Mouse (Mus musculus) forebrain, embryonic 14.5 days (tissue): Measurements from ENCODE around the gene Fkbp2. TPM values are rescaled to one million over a fixed set of nuclear protein-coding genes. Genes with fewer than 3 reads are reported as not detected.

Experiments
- ATAC-seq: fragments of 200-750 bp; cut with Nextera tagmentation; 2 replicates; pipeline ENCODE4 v1.8.0; 2017; ENCODE audit warnings: mild to moderate bottlenecking, moderate library complexity
- DNase-seq: peaks from one replicate; pipeline ENCODE4 v3.0.0-alpha.2; 2015; ENCODE audit warnings: low spot score
- H3K27ac ChIP-seq: fragments of 300-500 bp; sonication (generic); 2 replicates; pipeline ENCODE4 v1.5.1; 2014; ENCODE audit warnings: low read depth, mild to moderate bottlenecking, control low read depth, low read length, moderate library complexity
- H3K27me3 ChIP-seq: fragments of 300-500 bp; sonication (generic); replicated peaks from 2 replicates; pipeline ENCODE4 v1.6.1; 2014; ENCODE audit warnings: low read length, control low read depth, mixed read lengths; ENCODE audit not compliant: control insufficient read depth, insufficient read depth
- H3K36me3 ChIP-seq: fragments of 300-500 bp; sonication (generic); 2 replicates; pipeline ENCODE4 v1.6.1; 2014; ENCODE audit warnings: low read length, control low read depth; ENCODE audit not compliant: control insufficient read depth, insufficient read depth
- H3K4me1 ChIP-seq: fragments of 300-500 bp; sonication (generic); 2 replicates; pipeline ENCODE4 v1.6.1; 2014; ENCODE audit warnings: antibody characterized with exemption, low read length, control low read depth; ENCODE audit not compliant: control insufficient read depth, insufficient read depth
- H3K4me2 ChIP-seq: fragments of 300-500 bp; sonication (generic); 2 replicates; pipeline ENCODE4 v1.6.1; 2014; ENCODE audit warnings: mild to moderate bottlenecking, control low read depth, low read length
- H3K4me3 ChIP-seq: fragments of 300-500 bp; sonication (generic); 2 replicates; pipeline ENCODE4 v1.5.1; 2014; ENCODE audit warnings: low read depth, low read length, control low read depth
- H3K9ac ChIP-seq: fragments of 300-500 bp; sonication (generic); 2 replicates; pipeline ENCODE4 v1.6.1; 2014; ENCODE audit warnings: mild to moderate bottlenecking, low read length, control low read depth, moderate library complexity
- H3K9me3 ChIP-seq: fragments of 300-500 bp; sonication (generic); replicated peaks from 2 replicates; pipeline ENCODE4 v1.6.1; 2016; ENCODE audit warnings: low read length, control low read depth, mixed read lengths; ENCODE audit not compliant: control insufficient read depth
- WGBS: fragments of 180-500 bp; shearing (Covaris S2); extraction: QIAGEN DNeasy Blood & Tissue Kit; methylation state at CpG from one replicate; pipeline ENCODE4 v1.1.7; 2014; 5-methylcytosine and 5-hydroxymethylcytosine counted together
- polyA plus RNA-seq: library from polyadenylated mRNA; unstranded; fragments of >200 nt; fragmentation: Nextera tagmentation; extraction: Ambion mirVana; gene quantifications from 2 replicates; pipeline ENCODE4 v1.2.1, GENCODE M21; 2014

Gene Fkbp2
- polyA plus RNA-seq: 80.1 and 80.4 TPM in 2 replicates

DNA sequence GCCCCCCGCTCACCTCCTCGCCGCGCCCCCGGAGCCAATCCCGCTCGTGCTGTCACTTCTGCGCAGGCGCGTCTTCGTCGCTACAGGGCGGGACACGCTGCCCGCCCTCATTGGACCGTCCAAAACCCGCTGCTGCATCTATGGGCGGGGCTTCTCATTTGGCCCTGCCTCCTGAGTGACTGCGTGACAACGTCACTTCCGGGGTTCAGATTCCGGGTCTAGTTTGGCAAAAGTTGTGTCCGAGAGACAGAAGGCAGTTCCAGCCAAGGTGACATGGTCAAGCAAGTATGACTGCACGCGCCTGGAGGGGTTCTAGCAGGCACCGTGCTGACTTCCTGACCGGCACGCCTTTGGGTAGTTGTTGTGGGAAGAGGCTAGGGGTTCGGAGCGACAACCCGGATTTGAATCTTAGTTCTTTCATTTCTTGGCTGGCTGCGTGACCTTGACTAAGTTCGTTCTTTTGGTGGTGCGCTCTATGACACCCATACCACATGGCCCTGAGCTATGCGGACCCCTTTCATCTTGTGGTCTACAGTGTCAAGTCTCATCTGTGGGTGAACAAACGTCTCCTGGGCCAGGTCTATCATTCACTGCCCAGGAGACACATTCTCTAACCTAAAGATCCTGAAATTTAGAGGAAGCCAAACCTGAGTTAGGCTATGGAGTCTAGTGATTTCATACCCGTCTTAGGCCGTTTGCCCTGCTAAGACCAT is at the start of gene Fkbp2:
Fkbp2 (minus strand) TSS at position 121 of the 713 bp plus-strand sequence.
- peak within 1 kb of the TSS; percentile 91 for H3K27ac ChIP-seq
- H3K4me2 ChIP-seq: peak within 1 kb of the TSS; percentile 78
- H3K4me3 ChIP-seq: peak within 1 kb of the TSS; percentile 64
- H3K9ac ChIP-seq: peak within 1 kb of the TSS; percentile 79
- peaks cover 45% of the 10 kb centered on the region for H3K36me3 ChIP-seq
- H3K9me3 ChIP-seq: no peaks in the 10 kb centered on the region
- DNase-seq (peak; percentile 99), ATAC-seq (peak; percentile 88)
- 1% methylated on average over 38 of the region's 38 CpGs for WGBS
- peaks cover 26% of the 10 kb centered on the region for H3K4me1 ChIP-seq
- H3K27me3 ChIP-seq: no peaks in the 10 kb centered on the region

DNA sequence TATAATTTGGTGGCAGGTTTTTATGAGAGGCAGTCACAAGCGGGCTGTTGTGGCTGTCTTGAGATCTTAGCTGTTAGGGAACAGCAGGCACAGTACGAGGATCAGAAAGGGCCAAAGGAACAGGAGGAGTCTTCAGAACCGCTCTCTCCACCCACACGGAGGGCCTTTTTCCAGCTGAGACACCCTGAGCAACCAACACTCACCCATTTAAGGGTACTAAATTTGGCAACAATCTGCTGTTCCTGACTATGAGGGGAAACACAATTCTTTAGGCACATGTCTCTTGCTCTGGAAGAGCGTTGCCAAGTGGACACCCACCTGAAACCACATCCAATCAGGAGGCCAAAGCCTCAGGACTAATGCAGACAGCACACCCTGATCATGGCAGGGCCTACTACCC is 49.2 kb upstream of the Fkbp2 start:
- no peak overlapping the region for H3K4me2 ChIP-seq
- ATAC-seq (no peak), DNase-seq (no peak)
- H3K9me3 ChIP-seq: no peaks in the 10 kb centered on the region
- H3K27ac ChIP-seq: no peak overlapping the region
- no peak overlapping the region for H3K4me3 ChIP-seq
- WGBS: 92% methylated on average over 5 of the region's 5 CpGs
- no peaks in the 10 kb centered on the region for H3K27me3 ChIP-seq
- no peaks in the 10 kb centered on the region for H3K4me1 ChIP-seq
- H3K9ac ChIP-seq: no peak overlapping the region
- peaks cover 96% of the 10 kb centered on the region for H3K36me3 ChIP-seq

DNA sequence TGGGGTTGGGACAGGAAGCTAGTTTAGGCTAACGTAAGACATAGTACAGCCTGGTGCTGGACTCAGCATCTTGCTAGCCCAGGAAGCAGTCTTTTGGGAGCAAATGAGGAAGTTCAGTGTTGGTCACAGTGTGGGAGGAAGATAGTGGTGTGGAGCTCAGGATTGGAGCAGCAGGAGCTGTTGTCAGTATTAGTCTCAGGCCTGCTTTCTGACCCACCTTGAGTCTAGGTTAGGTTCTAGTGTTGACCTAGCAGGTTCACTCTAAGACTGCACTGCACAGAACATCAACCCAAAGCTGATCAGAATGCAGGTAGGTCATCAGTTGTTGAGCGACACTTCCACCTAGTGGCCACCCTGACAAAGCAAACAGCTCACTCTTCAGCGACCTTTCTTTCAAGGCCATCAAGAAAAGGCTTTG is 39.9 kb upstream of the Fkbp2 start:
- H3K9me3 ChIP-seq: no peaks in the 10 kb centered on the region
- no peak overlapping the region for H3K4me3 ChIP-seq
- WGBS: 55% methylated on average over 3 of the region's 3 CpGs
- no peak overlapping the region for H3K9ac ChIP-seq
- no peak for ATAC-seq
- H3K4me1 ChIP-seq: no peaks in the 10 kb centered on the region
- H3K4me2 ChIP-seq: no peak overlapping the region
- peaks cover 81% of the 10 kb centered on the region for H3K36me3 ChIP-seq
- H3K27me3 ChIP-seq: no peaks in the 10 kb centered on the region
- no peak overlapping the region for H3K27ac ChIP-seq
- peak; percentile 69 for DNase-seq

DNA sequence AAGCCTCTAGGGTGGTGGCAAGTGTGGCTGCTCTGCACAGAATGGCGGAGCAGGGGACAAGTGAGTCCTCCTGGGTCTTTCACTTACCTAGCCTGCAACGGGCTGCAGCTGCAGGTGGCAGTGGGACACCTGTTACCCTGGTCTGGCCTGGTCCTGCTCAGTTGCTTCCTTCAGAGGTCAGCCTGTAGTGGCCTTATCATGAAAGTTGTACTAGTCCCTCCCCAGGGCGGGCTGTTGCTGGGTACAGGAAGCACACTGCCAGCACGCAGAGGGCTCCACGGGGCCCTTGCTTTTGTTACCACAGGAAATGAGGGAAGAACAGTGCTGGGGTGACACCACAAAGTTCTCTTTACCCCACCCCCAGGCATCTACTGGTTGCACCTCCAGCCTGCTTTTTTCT is 38.9 kb upstream of the Fkbp2 start, which contains the start of gene Fermt3:
Fermt3 (minus strand) TSS at position 279 of the 400 bp plus-strand sequence.
- Histone ChIP-seq H3K27ac (no peak within 1 kb of the TSS), H3K9me3 (no peaks in the 10 kb centered on the region), H3K9ac (no peak within 1 kb of the TSS), H3K4me1 (no peaks in the 10 kb centered on the region), H3K36me3 (peaks cover 70% of the 10 kb centered on the region), H3K4me2 (no peak within 1 kb of the TSS), H3K4me3 (no peak within 1 kb of the TSS), H3K27me3 (no peaks in the 10 kb centered on the region)
- WGBS: 88% methylated on average over 5 of the region's 5 CpGs
- ATAC-seq: no peak
- no peak for DNase-seq

DNA sequence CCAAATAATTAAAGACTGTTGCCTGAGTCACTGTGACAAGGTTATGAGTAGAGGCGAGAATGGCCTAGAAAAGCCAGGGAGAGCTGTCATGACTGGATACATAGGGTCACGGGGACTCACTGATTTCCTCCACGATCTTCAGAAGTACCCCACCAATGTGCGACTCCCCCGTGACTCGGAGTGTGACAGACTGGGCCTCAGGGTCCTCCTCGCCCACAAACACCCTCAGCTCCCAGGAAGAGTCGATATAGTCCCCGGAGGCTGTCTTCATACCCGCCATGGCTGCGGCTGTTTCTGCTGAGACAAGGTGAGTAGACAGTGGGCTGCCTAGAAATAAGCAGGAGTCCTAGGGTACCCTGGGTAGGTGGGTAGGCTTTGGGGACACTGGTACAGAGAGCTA is 38.2 kb upstream of the Fkbp2 start:
- Histone ChIP-seq H3K9ac (no peak overlapping the region), H3K27me3 (no peaks in the 10 kb centered on the region), H3K4me3 (no peak overlapping the region), H3K4me2 (no peak overlapping the region), H3K27ac (no peak overlapping the region), H3K4me1 (no peaks in the 10 kb centered on the region), H3K36me3 (peaks cover 68% of the 10 kb centered on the region), H3K9me3 (no peaks in the 10 kb centered on the region)
- DNase-seq: no peak
- WGBS: 94% methylated on average over 11 of the region's 11 CpGs
- no peak for ATAC-seq

DNA sequence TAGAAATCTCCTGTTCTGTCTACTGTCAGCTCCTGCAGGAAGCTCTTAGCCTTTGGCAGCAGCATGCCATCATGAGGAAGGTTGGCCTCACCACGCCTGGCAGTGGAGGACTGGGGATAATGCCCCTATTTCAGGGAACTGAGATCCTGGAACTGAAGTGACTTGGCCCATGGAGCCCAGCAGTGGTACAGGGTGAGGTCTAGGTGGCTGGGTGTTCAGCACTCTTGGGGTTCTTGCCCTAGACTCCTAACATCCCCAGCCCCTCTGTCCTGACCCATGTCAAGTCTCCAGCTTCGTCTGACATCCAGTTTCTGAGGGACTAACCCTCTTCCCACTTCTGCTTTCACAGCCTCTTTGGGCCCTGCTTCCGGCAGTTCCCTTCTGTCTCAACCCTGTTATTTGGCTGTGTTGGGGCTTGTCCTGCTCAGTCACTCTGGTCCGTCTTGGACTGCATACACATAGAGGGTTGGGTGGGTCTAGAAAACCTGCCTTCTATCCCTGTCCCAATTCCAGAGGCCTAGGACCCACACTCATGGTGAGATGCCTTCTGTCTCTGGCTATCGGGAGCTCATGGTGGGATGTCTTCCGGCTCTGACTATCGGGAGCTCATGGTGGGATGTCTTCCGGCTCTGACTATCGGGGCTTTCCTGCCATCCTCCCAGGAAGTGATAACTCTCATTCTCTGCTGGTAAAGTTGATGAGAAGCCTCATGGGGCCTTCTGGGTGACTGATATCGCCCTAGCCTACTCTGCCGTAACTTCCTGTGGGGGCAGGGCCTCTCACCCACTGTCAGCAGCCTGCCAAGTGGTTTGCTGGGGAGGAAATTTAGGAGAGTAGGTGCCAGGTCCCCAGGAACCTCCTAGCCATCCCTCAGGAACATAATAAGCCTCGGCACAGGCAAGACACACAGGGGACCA is 37.5 kb upstream of the Fkbp2 start:
- Histone ChIP-seq H3K4me1 (no peaks in the 10 kb centered on the region), H3K4me3 (no peak overlapping the region), H3K4me2 (no peak overlapping the region), H3K27ac (no peak overlapping the region), H3K9ac (no peak overlapping the region), H3K27me3 (no peaks in the 10 kb centered on the region), H3K36me3 (peaks cover 61% of the 10 kb centered on the region), H3K9me3 (no peaks in the 10 kb centered on the region)
- no peak for DNase-seq
- ATAC-seq: no peak
- 90% methylated on average over 12 of the region's 12 CpGs for WGBS

DNA sequence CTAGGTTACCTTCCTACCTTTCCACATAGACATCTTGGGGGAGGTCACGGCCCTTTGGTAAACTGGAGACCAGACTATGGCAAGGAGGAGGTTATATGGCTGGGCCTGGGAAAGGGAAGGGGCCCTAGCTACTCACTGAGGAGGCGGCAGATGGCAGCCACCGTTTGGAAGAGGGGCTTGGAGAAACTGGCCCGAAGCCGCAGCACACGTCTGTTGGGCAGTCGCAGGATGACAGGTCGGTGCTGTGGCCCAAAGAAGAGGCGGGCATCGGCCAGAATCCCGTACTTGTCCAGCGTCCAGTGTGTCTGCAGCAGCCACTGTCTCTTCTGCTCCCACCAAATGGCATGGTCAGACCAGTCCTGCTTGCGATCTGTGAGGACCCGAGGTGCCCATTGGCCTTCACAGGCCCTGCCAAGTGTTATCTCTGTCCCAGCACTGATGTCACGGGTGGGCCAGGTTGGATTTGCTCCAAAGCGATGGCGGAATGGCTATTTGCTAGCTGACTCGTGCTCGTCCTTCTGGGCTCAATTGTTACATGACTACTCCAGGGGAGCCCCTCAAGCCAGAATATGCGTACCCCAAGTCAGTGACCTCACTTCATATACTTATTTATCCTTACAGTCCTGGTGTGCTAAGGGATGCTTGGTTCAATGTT is 34.3 kb upstream of the Fkbp2 start:
- peaks cover 29% of the 10 kb centered on the region for H3K36me3 ChIP-seq
- H3K4me1 ChIP-seq: no peaks in the 10 kb centered on the region
- H3K4me2 ChIP-seq: no peak overlapping the region
- no peaks in the 10 kb centered on the region for H3K27me3 ChIP-seq
- no peak overlapping the region for H3K9ac ChIP-seq
- no peak overlapping the region for H3K4me3 ChIP-seq
- no peak overlapping the region for H3K27ac ChIP-seq
- H3K9me3 ChIP-seq: no peaks in the 10 kb centered on the region
- WGBS: 91% methylated on average over 20 of the region's 20 CpGs
- ATAC-seq (no peak), DNase-seq (no peak)

DNA sequence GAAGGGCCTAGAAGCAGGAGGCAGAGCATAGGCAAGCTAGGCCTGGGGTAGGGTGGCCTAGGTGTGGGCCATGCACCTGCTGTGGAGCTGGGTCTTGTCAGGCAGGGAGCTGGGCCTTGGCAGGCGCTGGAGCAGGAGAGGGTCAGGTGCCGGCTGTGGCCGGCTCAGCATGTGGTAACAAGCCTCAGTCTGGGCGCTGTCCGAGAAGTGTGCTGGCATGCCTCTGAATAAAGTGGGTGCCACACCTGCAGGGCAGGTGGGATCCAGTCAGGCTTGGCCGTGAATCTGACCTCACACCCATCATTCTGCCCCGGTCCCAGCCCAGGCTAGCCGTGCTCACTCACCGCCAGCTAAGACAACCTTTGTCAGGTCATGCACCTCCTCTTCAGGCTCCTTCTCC is 33.7 kb upstream of the Fkbp2 start:
- DNase-seq (no peak), ATAC-seq (no peak)
- Histone ChIP-seq H3K27me3 (no peaks in the 10 kb centered on the region), H3K9ac (no peak overlapping the region), H3K4me3 (no peak overlapping the region), H3K9me3 (no peaks in the 10 kb centered on the region), H3K27ac (no peak overlapping the region), H3K4me1 (no peaks in the 10 kb centered on the region), H3K36me3 (peaks cover 22% of the 10 kb centered on the region), H3K4me2 (no peak overlapping the region)
- 93% methylated on average over 9 of the region's 9 CpGs for WGBS
